Mouse (Mus musculus): ENCODE measurements around the gene Gm11756. TPM values are rescaled to one million over a fixed set of nuclear protein-coding genes. Genes with fewer than 3 reads are reported as not detected.

Gene Gm11756
- not detected for total RNA-seq (2023)

GRCm38 (mm10) chr4:73920660-73921059, at the start of gene Gm11756:
Gm11756 (minus strand) TSS chr4:73920760.

GRCm38 (mm10) chr4:73950375-73950896, 29.9 kb upstream of the Gm11756 start, which contains the start of gene 2310002L09Rik:
2310002L09Rik (minus strand) TSS chr4:73950846.

GRCm38 (mm10) chr4:73905853-73906252, 14.7 kb downstream of the Gm11756 start, which contains the start of gene Gm13871:
Gm13871 (minus strand) TSS chr4:73905953.

GRCm38 (mm10) chr4:73891012-73891411, 29.5 kb downstream of the Gm11756 start, which contains the start of gene Gm11757:
Gm11757 (minus strand) TSS chr4:73891112.

GRCm38 (mm10) chr4:73876166-73876565, 44.4 kb downstream of the Gm11756 start, which contains the start of gene Gm11758:
Gm11758 (minus strand) TSS chr4:73876266.

Other genes with a start within 250 kb of the Gm11756 start
- gene Gm428, start 237.2 kb downstream of the Gm11756 start, total RNA-seq (2023) = not detected
- gene Rasef, start 129.8 kb downstream of the Gm11756 start, total RNA-seq (2023) = not detected
- not detected for gene Gm11758, start 44.5 kb downstream of the Gm11756 start, total RNA-seq (2023)
- gene Gm11757, start 29.6 kb downstream of the Gm11756 start, total RNA-seq (2023) = not detected
- not detected for gene Gm13871, start 14.8 kb downstream of the Gm11756 start, total RNA-seq (2023)
- gene 2310002L09Rik, start 30.1 kb upstream of the Gm11756 start, total RNA-seq (2023) = not detected
- not detected for gene Frmd3, start 92.7 kb upstream of the Gm11756 start, total RNA-seq (2023)